In genomic region chr17:33563527-33564076, GRCm38 (mm10) we compare ENCODE assay signal across 14 mouse cellular contexts. TPM values are rescaled to one million over a fixed set of nuclear protein-coding genes. Genes with fewer than 3 reads are reported as not detected.
A peak's percentile ranks its signal among the peaks of the same experiment; 100 is the strongest.
DNase-seq lines count a peak whose midpoint lies in the region; ATAC-seq lines count a peak whose summit lies in the region.
"Had no signal": no experiment of that assay in that cellular context is flagged by ENCODE, and none has a peak within 500 bp of the region (broad histone marks: within the 10 kb centered on the region; RNA-seq: fewer than 3 reads in every experiment).

No protein-coding gene starts in this region.

- no peak overlapping the region for H3K4me2 ChIP-seq in hindbrain, embryonic 16.5 days (ENCODE audit: low read length)
- H3K4me2 ChIP-seq: kidney, embryonic 15.5 days had no signal

- H3K27me3 ChIP-seq in hindbrain, embryonic 16.5 days (replicated peaks; ENCODE audit: control insufficient read depth, insufficient read depth, low read length): no peaks in the 10 kb centered on the region
- H3K27me3 ChIP-seq: kidney, embryonic 15.5 days had no signal

- 77% methylated on average over 2 of the region's 2 CpGs for WGBS in hindbrain, embryonic 16.5 days

- H3K9ac ChIP-seq in hindbrain, embryonic 16.5 days (ENCODE audit: low read depth, low read length): no peak overlapping the region
- H3K9ac ChIP-seq: forebrain, postnatal 0 days; kidney, embryonic 15.5 days had no signal

- DNase-seq in layer of hippocampus, adult 9-11 months: peak; percentile 75
- no peak for DNase-seq in layer of hippocampus, adult 9-10 months (ENCODE audit: low spot score)
- peak; percentile 28 for DNase-seq in CD4-positive, CD25-positive, alpha-beta regulatory T cell, adult 2 months (ENCODE audit: low read depth, low spot score)
- DNase-seq in cerebellum, postnatal 36 days: no peak
- no peak for DNase-seq in urinary bladder, postnatal 10 days (ENCODE audit: low spot score)
- DNase-seq: cerebellum, adult 9-10 months; forebrain, postnatal 0 days; heart, postnatal 4 days; midbrain, embryonic 14.5 days; thymus, postnatal 25 days had no signal

- H3K9me3 ChIP-seq in hindbrain, embryonic 16.5 days (ENCODE audit: control insufficient read depth, low read length): no peaks in the 10 kb centered on the region
- H3K9me3 ChIP-seq: kidney, embryonic 15.5 days had no signal

- H3K4me3 ChIP-seq in hindbrain, embryonic 16.5 days (ENCODE audit: low read length): no peak overlapping the region
- H3K4me3 ChIP-seq: kidney, embryonic 15.5 days had no signal

- H3K27ac ChIP-seq in hindbrain, embryonic 16.5 days (ENCODE audit: low read depth, low read length): no peak overlapping the region
- H3K27ac ChIP-seq: kidney, embryonic 15.5 days had no signal

- H3K36me3 ChIP-seq in hindbrain, embryonic 16.5 days (ENCODE audit: control insufficient read depth, insufficient read depth, low read length): no peaks in the 10 kb centered on the region
- H3K36me3 ChIP-seq: kidney, embryonic 15.5 days had no signal

- peak; percentile 40 to 80 for ATAC-seq in hematopoietic stem cell, adult 5-6 weeks (replicated peaks in 1 of 2; ENCODE audit: insufficient read depth in 1 of 2, low FRiP score in 2 of 2, low TSS enrichment in 1 of 2, low read depth in 1 of 2, poor library complexity in 2 of 2, severe bottlenecking in 2 of 2)
- ATAC-seq in monocyte, adult 5-6 weeks (replicated peaks; ENCODE audit: insufficient number of reproducible peaks, low FRiP score, low TSS enrichment, poor library complexity, severe bottlenecking): peak; percentile 59
- ATAC-seq in hindbrain, embryonic 16.5 days: no peak
- ATAC-seq: forebrain, postnatal 0 days had no signal

- no peaks in the 10 kb centered on the region for H3K4me1 ChIP-seq in hindbrain, embryonic 16.5 days (ENCODE audit: control insufficient read depth, insufficient read depth, low read depth, low read length)
- H3K4me1 ChIP-seq: kidney, embryonic 15.5 days had no signal

RNA-seq across cellular contexts. Expression of gene Myo1f, which starts 8.1 kb away (rescaled TPM):
- 54.8 and 76.2 TPM in 2 replicates for total RNA-seq in hematopoietic stem cell, adult 5-6 weeks (2017)
- 541 to 588 TPM (median 587 TPM) in 3 replicates for total RNA-seq in monocyte, adult 5-6 weeks (2017)
- 1.4 and 2.5 TPM in 2 replicates for polyA plus RNA-seq in hindbrain, embryonic 16.5 days (2015; fragmentation: Nextera tagmentation; extraction: Ambion mirVana)

RNA-seq across cellular contexts. Expression of gene Adamts10, which starts 39.6 kb away (rescaled TPM):
- 49.4 and 63.8 TPM in 2 replicates for total RNA-seq in hematopoietic stem cell, adult 5-6 weeks (2017)
- total RNA-seq in monocyte, adult 5-6 weeks (2017): 71.1 to 159 TPM (median 83.0 TPM) in 3 replicates
- 55.4 and 65.3 TPM in 2 replicates for polyA plus RNA-seq in hindbrain, embryonic 16.5 days (2015; fragmentation: Nextera tagmentation; extraction: Ambion mirVana)

Comparison
In these comparisons a context has a peak if more than half of its experiments do, and no peak if none do; other contexts are left out.
1. DNase-seq: peak in layer of hippocampus, adult 9-11 months (single experiment) and CD4-positive, CD25-positive, alpha-beta regulatory T cell, adult 2 months (single experiment); none in layer of hippocampus, adult 9-10 months (single experiment), cerebellum, postnatal 36 days (0 of 2) and urinary bladder, postnatal 10 days (single experiment).